Mouse (Mus musculus) brain, embryonic 18.5 days (tissue): Measurements from ENCODE around the gene Alox12.

Experiments
- DNase-seq: peaks from one replicate; pipeline ENCODE4 v3.0.0-alpha.2; 2012; ENCODE audit warnings: low read depth, low spot score

The Alox12 gene

GRCm38 (mm10) chr11:70239541-70240279 lies 15.4 kb downstream of the Alox12 start, which contains the start of the genes Gm21988 and Rnasek:
TSS of gene Gm21988 (minus strand) at chr11:70239830.
TSS of gene Rnasek (minus strand) at chr11:70239842.
- DNase-seq: peak; percentile 80

GRCm38 (mm10) chr11:70238591-70239440 lies 16.3 kb downstream of the Alox12 start:
- DNase-seq: no peak

- peak; percentile 93 for DNase-seq
Observed at GRCm38 (mm10) chr11:70237457-70238167, 17.5 kb downstream of the Alox12 start, which contains the start of gene 0610010K14Rik. TSS of gene 0610010K14Rik (minus strand) at chr11:70237914.

GRCm38 (mm10) chr11:70236717-70237116 lies 18.4 kb downstream of the Alox12 start:
- DNase-seq: no peak

- no peak for DNase-seq
Observed at GRCm38 (mm10) chr11:70235254-70235900, 19.8 kb downstream of the Alox12 start.

GRCm38 (mm10) chr11:70234497-70234896 lies 20.7 kb downstream of the Alox12 start:
- no peak for DNase-seq

- no peak for DNase-seq
Observed at GRCm38 (mm10) chr11:70234037-70234436, 21.1 kb downstream of the Alox12 start.

GRCm38 (mm10) chr11:70233016-70233415 lies 22.1 kb downstream of the Alox12 start:
- DNase-seq: no peak

- DNase-seq: no peak
Observed at GRCm38 (mm10) chr11:70232546-70232945, 22.6 kb downstream of the Alox12 start.

- no peak for DNase-seq
Observed at GRCm38 (mm10) chr11:70230239-70230727, 24.9 kb downstream of the Alox12 start.

GRCm38 (mm10) chr11:70229260-70230010 lies 25.7 kb downstream of the Alox12 start, which contains the start of gene Bcl6b:
TSS of gene Bcl6b (minus strand) at chr11:70229798.
- no peak for DNase-seq

- no peak for DNase-seq
Observed at GRCm38 (mm10) chr11:70228828-70229227, 26.3 kb downstream of the Alox12 start.

GRCm38 (mm10) chr11:70227661-70228245 lies 27.4 kb downstream of the Alox12 start:
- no peak for DNase-seq

- DNase-seq: no peak
Observed at GRCm38 (mm10) chr11:70227126-70227525, 28.0 kb downstream of the Alox12 start.

GRCm38 (mm10) chr11:70226602-70226890 lies 28.6 kb downstream of the Alox12 start:
- no peak for DNase-seq

- DNase-seq: no peak
Observed at GRCm38 (mm10) chr11:70225798-70226601, 29.2 kb downstream of the Alox12 start.

- no peak for DNase-seq
Observed at GRCm38 (mm10) chr11:70223724-70224123, 31.4 kb downstream of the Alox12 start.

GRCm38 (mm10) chr11:70221603-70222500 lies 33.3 kb downstream of the Alox12 start:
- no peak for DNase-seq
